Mouse (Mus musculus): ENCODE measurements around the gene Hcn1. TPM values are rescaled to one million over a fixed set of nuclear protein-coding genes. Genes with fewer than 3 reads are reported as not detected.
"Not testable (repeated sequence)": the region's sequence is repeated elsewhere in the genome, so short reads cannot be mapped to it uniquely, and the experiment has no call there.

Hcn1 gene
- polyA plus RNA-seq, 1 experiment from 2014 or later = 0.04 TPM

DNA sequence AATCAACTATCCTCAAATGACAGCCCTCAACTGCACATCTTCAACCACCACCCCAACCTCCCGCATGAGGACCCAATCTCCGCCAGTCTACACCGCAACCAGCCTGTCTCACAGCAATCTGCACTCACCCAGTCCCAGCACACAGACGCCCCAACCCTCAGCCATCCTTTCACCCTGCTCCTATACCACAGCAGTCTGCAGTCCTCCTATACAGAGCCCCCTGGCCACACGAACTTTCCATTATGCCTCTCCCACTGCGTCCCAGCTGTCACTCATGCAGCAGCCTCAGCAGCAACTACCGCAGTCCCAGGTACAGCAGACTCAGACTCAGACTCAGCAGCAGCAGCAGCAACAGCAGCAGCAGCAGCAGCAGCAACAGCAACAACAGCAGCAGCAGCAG, 373.3 kb downstream of the Hcn1 start:
- H3K9ac ChIP-seq (ENCODE audit: low read length) = no peak overlapping the region
- H3K4me1 ChIP-seq (replicated peaks; ENCODE audit: control insufficient read depth, insufficient read depth) = no peaks in the 10 kb centered on the region
- no peaks in the 10 kb centered on the region for H3K36me3 ChIP-seq (ENCODE audit: control insufficient read depth, insufficient read depth, low read length)
- no peak for TF ChIP-seq CTCF (IDR thresholded peaks at IDR 0.05; ENCODE audit: low read depth)
- no peak for TF ChIP-seq EP300 (optimal IDR thresholded peaks at IDR 0.05)
- no peak overlapping the region for H3K27ac ChIP-seq (replicated peaks)
- no peak for DNase-seq (ENCODE audit: low spot score)
- no peak overlapping the region for H3K4me3 ChIP-seq (ENCODE audit: low read depth, low read length)
- H3K9me3 ChIP-seq (ENCODE audit: control insufficient read depth, low read length) = no peaks in the 10 kb centered on the region
- no peak for ATAC-seq (ENCODE audit: low FRiP score, low TSS enrichment)
- no peaks in the 10 kb centered on the region for H3K27me3 ChIP-seq (ENCODE audit: control insufficient read depth, insufficient read depth, low read length)
- WGBS = 67% methylated on average over 7 of the region's 7 CpGs
- no peak overlapping the region for H3K4me2 ChIP-seq (replicated peaks; ENCODE audit: low read depth)

GRCm38 (mm10) chr13:117975823-117976222, 373.7 kb downstream of the Hcn1 start:
- Histone ChIP-seq H3K36me3 (ENCODE audit: control insufficient read depth, insufficient read depth, low read length) (no peaks in the 10 kb centered on the region), H3K9me3 (ENCODE audit: control insufficient read depth, low read length) (no peaks in the 10 kb centered on the region), H3K9ac (ENCODE audit: low read length) (no peak overlapping the region), H3K4me1 (replicated peaks; ENCODE audit: control insufficient read depth, insufficient read depth) (no peaks in the 10 kb centered on the region), H3K4me2 (replicated peaks; ENCODE audit: low read depth) (no peak overlapping the region), H3K27ac (replicated peaks) (no peak overlapping the region), H3K4me3 (ENCODE audit: low read depth, low read length) (no peak overlapping the region), H3K27me3 (ENCODE audit: control insufficient read depth, insufficient read depth, low read length) (no peaks in the 10 kb centered on the region)
- ATAC-seq (ENCODE audit: low FRiP score, low TSS enrichment) (no peak), DNase-seq (ENCODE audit: low spot score) (no peak)
- 69% methylated on average over 10 of the region's 10 CpGs for WGBS
- TF ChIP-seq CTCF (IDR thresholded peaks at IDR 0.05; ENCODE audit: low read depth) = no peak
- no peak for TF ChIP-seq EP300 (optimal IDR thresholded peaks at IDR 0.05)

DNA sequence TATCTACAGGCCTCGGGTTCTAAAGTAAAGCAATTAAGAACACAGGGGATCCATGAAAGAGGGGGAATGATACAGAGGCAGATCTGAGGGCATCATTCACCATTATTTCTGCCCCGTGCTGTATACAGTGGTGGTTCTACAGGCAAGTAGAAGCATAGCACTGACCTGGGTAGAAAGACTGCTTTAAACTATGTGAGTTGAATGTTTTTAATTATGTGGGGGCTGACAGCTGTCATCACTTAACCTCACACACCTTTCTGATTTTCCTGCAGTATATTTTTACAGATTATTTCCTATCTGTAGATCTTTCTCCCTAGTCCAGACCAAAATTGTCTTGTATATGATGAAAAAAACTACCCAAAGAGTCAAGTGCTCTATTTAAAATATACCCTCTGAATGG, 382.2 kb downstream of the Hcn1 start:
- Histone ChIP-seq H3K36me3 (ENCODE audit: control insufficient read depth, insufficient read depth, low read length) (no peaks in the 10 kb centered on the region), H3K9ac (ENCODE audit: low read length) (no peak overlapping the region), H3K27ac (replicated peaks) (no peak overlapping the region), H3K27me3 (ENCODE audit: control insufficient read depth, insufficient read depth, low read length) (no peaks in the 10 kb centered on the region), H3K4me1 (replicated peaks; ENCODE audit: control insufficient read depth, insufficient read depth) (no peaks in the 10 kb centered on the region), H3K4me2 (replicated peaks; ENCODE audit: low read depth) (no peak overlapping the region), H3K4me3 (ENCODE audit: low read depth, low read length) (no peak overlapping the region), H3K9me3 (ENCODE audit: control insufficient read depth, low read length) (no peaks in the 10 kb centered on the region)
- DNase-seq (ENCODE audit: low spot score) (no peak), ATAC-seq (ENCODE audit: low FRiP score, low TSS enrichment) (no peak)
- no peak for TF ChIP-seq CTCF (IDR thresholded peaks at IDR 0.05; ENCODE audit: low read depth)
- no peak for TF ChIP-seq EP300 (optimal IDR thresholded peaks at IDR 0.05)
- WGBS = 64% methylated on average over 2 of the region's 2 CpGs

GRCm38 (mm10) chr13:117999767-118000488, 397.8 kb downstream of the Hcn1 start:
- Histone ChIP-seq H3K36me3 (ENCODE audit: control insufficient read depth, insufficient read depth, low read length) (no peaks in the 10 kb centered on the region), H3K4me2 (replicated peaks; ENCODE audit: low read depth) (no peak overlapping the region), H3K27ac (replicated peaks) (no peak overlapping the region), H3K4me1 (replicated peaks; ENCODE audit: control insufficient read depth, insufficient read depth) (no peaks in the 10 kb centered on the region), H3K9me3 (ENCODE audit: control insufficient read depth, low read length) (no peaks in the 10 kb centered on the region), H3K4me3 (ENCODE audit: low read depth, low read length) (no peak overlapping the region), H3K9ac (ENCODE audit: low read length) (no peak overlapping the region), H3K27me3 (ENCODE audit: control insufficient read depth, insufficient read depth, low read length) (no peaks in the 10 kb centered on the region)
- DNase-seq (ENCODE audit: low spot score) (no peak), ATAC-seq (ENCODE audit: low FRiP score, low TSS enrichment) (no peak)
- WGBS = 73% methylated on average over 2 of the region's 2 CpGs
- TF ChIP-seq EP300 (optimal IDR thresholded peaks at IDR 0.05) (no peak), CTCF (IDR thresholded peaks at IDR 0.05; ENCODE audit: low read depth) (no peak)

DNA sequence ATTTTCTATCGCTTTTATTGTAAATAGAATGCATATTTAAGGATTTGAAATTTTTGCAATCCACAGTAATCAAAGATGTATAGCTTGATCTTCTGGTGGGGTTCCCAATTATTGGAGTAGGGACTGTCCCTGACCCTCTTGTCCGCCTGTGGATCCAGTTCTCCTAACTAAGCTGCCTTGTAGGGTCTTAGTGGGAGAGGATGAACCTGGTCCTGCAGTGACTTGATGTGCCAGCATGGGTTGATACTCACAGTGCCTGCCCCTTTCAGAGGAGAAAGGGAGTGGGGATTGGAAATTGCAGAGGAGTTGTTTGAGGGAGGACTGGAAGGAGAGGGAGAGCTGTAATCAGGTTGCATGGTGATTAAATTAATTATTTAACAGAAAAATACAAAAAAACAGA, 398.4 kb downstream of the Hcn1 start:
- no peak for TF ChIP-seq EP300 (optimal IDR thresholded peaks at IDR 0.05)
- TF ChIP-seq CTCF (IDR thresholded peaks at IDR 0.05; ENCODE audit: low read depth) = no peak
- H3K9ac ChIP-seq (ENCODE audit: low read length) = no peak overlapping the region
- no peak overlapping the region for H3K4me2 ChIP-seq (replicated peaks; ENCODE audit: low read depth)
- DNase-seq (ENCODE audit: low spot score) (no peak), ATAC-seq (ENCODE audit: low FRiP score, low TSS enrichment) (no peak)
- H3K27me3 ChIP-seq (ENCODE audit: control insufficient read depth, insufficient read depth, low read length) = no peaks in the 10 kb centered on the region
- H3K27ac ChIP-seq (replicated peaks) = no peak overlapping the region
- H3K36me3 ChIP-seq (ENCODE audit: control insufficient read depth, insufficient read depth, low read length) = no peaks in the 10 kb centered on the region
- H3K9me3 ChIP-seq (ENCODE audit: control insufficient read depth, low read length) = no peaks in the 10 kb centered on the region
- 81% methylated on average over 2 of the region's 2 CpGs for WGBS
- H3K4me1 ChIP-seq (replicated peaks; ENCODE audit: control insufficient read depth, insufficient read depth) = no peaks in the 10 kb centered on the region
- H3K4me3 ChIP-seq (ENCODE audit: low read depth, low read length) = no peak overlapping the region

DNA sequence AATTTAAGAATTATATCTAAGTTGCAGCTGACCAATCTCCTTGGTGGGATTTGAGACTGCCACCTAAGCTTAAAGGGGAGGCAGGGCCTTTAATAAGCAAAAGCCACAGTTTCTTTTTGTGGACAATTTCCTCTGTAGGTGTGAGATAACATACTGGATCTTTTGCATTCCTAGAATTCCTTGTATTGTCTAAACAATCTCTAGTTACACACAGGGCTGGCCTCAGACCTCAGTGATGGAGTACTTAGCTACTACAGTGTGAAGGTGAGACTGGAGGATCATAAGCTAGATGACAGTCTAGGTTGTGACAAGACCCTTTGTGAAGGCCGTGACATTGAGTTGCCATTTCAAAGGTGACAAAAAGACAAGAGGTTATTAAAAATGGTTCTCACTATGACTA, 419.1 kb downstream of the Hcn1 start:
- TF ChIP-seq EP300 (optimal IDR thresholded peaks at IDR 0.05) = no peak
- Histone ChIP-seq H3K4me3 (ENCODE audit: low read depth, low read length) (no peak overlapping the region), H3K4me2 (replicated peaks; ENCODE audit: low read depth) (no peak overlapping the region), H3K9ac (ENCODE audit: low read length) (no peak overlapping the region), H3K9me3 (ENCODE audit: control insufficient read depth, low read length) (no peaks in the 10 kb centered on the region), H3K27ac (replicated peaks) (no peak overlapping the region), H3K27me3 (ENCODE audit: control insufficient read depth, insufficient read depth, low read length) (no peaks in the 10 kb centered on the region), H3K4me1 (replicated peaks; ENCODE audit: control insufficient read depth, insufficient read depth) (no peaks in the 10 kb centered on the region), H3K36me3 (ENCODE audit: control insufficient read depth, insufficient read depth, low read length) (no peaks in the 10 kb centered on the region)
- DNase-seq (ENCODE audit: low spot score) = no peak
- ATAC-seq (ENCODE audit: low FRiP score, low TSS enrichment) = no peak
- 89% methylated on average over 1 of the region's 1 CpGs for WGBS

- not testable (repeated sequence) for H3K27me3 ChIP-seq (ENCODE audit: control insufficient read depth, insufficient read depth, low read length); H3K4me2 ChIP-seq (replicated peaks; ENCODE audit: low read depth); ATAC-seq (ENCODE audit: low FRiP score, low TSS enrichment); H3K9ac ChIP-seq (ENCODE audit: low read length); DNase-seq (ENCODE audit: low spot score); H3K4me3 ChIP-seq (ENCODE audit: low read depth, low read length); H3K9me3 ChIP-seq (ENCODE audit: control insufficient read depth, low read length); H3K36me3 ChIP-seq (ENCODE audit: control insufficient read depth, insufficient read depth, low read length); H3K4me1 ChIP-seq (replicated peaks; ENCODE audit: control insufficient read depth, insufficient read depth); H3K27ac ChIP-seq (replicated peaks)
These were observed 420.8 kb downstream of the Hcn1 start for GRCm38 (mm10) chr13:118022891-118023290.
